Mouse (Mus musculus): Measurements from ENCODE around the gene Btbd35f15. TPM values are rescaled to one million over a fixed set of nuclear protein-coding genes. Genes with fewer than 3 reads are reported as not detected.

Btbd35f15 gene
- polyA plus RNA-seq (2012; ENCODE audit: low replicate concordance): not detected in 2 replicates

GRCm38 (mm10) chrX:33577214-33577613 is at the start of gene Btbd35f15:
Btbd35f15 (minus strand) TSS chrX:33577314.

Other genes with a start within 250 kb of the Btbd35f15 start
- gene Btbd35f13, start 79.9 kb upstream of the Btbd35f15 start, polyA plus RNA-seq (2012; ENCODE audit: low replicate concordance): not detected in 2 replicates
- not detected in 2 replicates for gene Btbd35f14, start 125.0 kb upstream of the Btbd35f15 start, polyA plus RNA-seq (2012; ENCODE audit: low replicate concordance)

Data from hematopoietic multipotent progenitor cell, adult 10-12 weeks (in vitro differentiated cells).